Comparison of ENCODE assay signal across 26 mouse cellular contexts in the genomic region with DNA sequence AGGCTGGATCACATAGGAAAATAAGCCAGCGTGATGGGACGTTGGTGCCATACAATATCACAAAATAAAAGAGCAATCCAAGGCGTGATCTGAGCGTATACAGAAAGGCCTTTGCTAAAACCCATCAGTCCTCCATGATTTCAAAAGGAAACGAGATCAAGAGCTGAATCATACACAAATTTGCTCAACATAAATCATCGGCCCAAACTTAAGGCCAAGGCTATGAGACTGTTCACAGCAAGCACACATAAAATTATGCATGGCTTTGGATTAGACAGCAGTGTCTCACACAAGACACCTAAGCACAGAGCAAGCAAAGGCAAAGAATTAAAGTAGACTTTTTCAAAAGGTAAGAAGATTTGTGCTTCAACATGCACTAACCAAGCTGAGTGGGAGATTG.
"Had no signal": no experiment of that assay in that cellular context is flagged by ENCODE, and none has a peak within 500 bp of the region (broad histone marks: within the 10 kb centered on the region; RNA-seq: fewer than 3 reads in every experiment).

No protein-coding gene starts in this region.

- ATAC-seq: hindbrain, postnatal 0 days; intestine, embryonic 16.5 days; liver, postnatal 0 days had no signal

- H3K4me3 ChIP-seq: heart, adult 2 months; heart, embryonic 13.5 days; heart, embryonic 15.5 days; hindbrain, embryonic 13.5 days; hindbrain, embryonic 15.5 days; kidney, embryonic 15.5 days; limb, embryonic 10.5 days; limb, embryonic 12.5 days; liver, embryonic 13.5 days; liver, embryonic 15.5 days had no signal

- DNase-seq: gastrocnemius, postnatal 14 days; gastrocnemius, postnatal 36 days; heart, adult 11 months; heart, adult 2 months; heart, postnatal 14 days; heart, postnatal 36 days; kidney, adult 11 months; kidney, adult 2 months; kidney, adult 9 months; kidney, postnatal 14 days; kidney, postnatal 36 days; layer of hippocampus, adult 9-11 months; layer of hippocampus, postnatal 36 days; liver; liver, embryonic 13.5 days; liver, postnatal 0 days had no signal

- H3K4me1 ChIP-seq: heart, embryonic 13.5 days; heart, embryonic 15.5 days; hindbrain, embryonic 13.5 days; hindbrain, embryonic 15.5 days; kidney, embryonic 15.5 days; limb, embryonic 12.5 days; liver, embryonic 13.5 days; liver, embryonic 15.5 days had no signal
